Mouse (Mus musculus) erythroblast, embryonic 14.5 days (primary cell): ENCODE data around the gene Shb.

Source experiments
- GATA1 ChIP-seq: IDR thresholded peaks from 2 replicates; pipeline ENCODE4 v1.6.1; 2012; ENCODE audit warnings: low read length, inconsistent platforms, mixed read lengths
- TAL1 ChIP-seq: IDR thresholded peaks from 3 replicates; pipeline ENCODE4 v1.6.1; 2012; ENCODE audit warnings: low read length, inconsistent platforms, mixed read lengths

DNA sequence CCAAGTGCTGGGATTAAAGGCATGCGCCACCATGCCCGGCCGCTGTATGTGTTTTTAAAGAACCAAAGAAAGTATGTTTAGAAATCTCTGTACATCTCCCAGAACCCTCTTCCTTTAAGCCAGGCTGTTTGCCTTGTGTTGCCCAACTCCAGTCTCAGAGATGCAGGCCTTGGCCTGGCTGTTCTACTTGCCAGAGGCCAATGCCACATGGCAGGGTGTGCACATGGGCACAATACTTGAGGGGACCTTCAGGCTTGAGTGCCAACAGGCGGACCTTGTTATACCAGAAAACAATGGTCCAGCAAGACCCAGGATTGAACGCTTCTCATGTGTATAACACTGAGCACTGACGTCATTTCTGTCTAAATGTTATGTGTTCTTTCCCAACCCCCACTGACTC is 27.1 kb downstream of the Shb start:
- no peak for TF ChIP-seq GATA1
- TF ChIP-seq TAL1 = no peak
